Mouse (Mus musculus): ENCODE results near the gene Ttc1.

The Ttc1 gene

GRCm38 (mm10) chr11:43703552-43703951 lies 44.3 kb downstream of the Ttc1 start:
- no peak for DNase-seq (ENCODE audit: low read depth, low spot score)

- no peak for DNase-seq (ENCODE audit: low read depth, low spot score)
Measured at GRCm38 (mm10) chr11:43700291-43700690, 47.5 kb downstream of the Ttc1 start.

GRCm38 (mm10) chr11:43698621-43699020 lies 49.2 kb downstream of the Ttc1 start:
- DNase-seq (ENCODE audit: low read depth, low spot score): no peak

GRCm38 (mm10) chr11:43696623-43697022 lies 51.2 kb downstream of the Ttc1 start:
- DNase-seq (ENCODE audit: low read depth, low spot score): no peak

GRCm38 (mm10) chr11:43688850-43689249 lies 59.0 kb downstream of the Ttc1 start:
- DNase-seq (ENCODE audit: low read depth, low spot score): peak; percentile 51

GRCm38 (mm10) chr11:43682415-43683217 lies 65.2 kb downstream of the Ttc1 start:
- peak; percentile 79 for DNase-seq (ENCODE audit: low read depth, low spot score)

GRCm38 (mm10) chr11:43681472-43682414 lies 66.1 kb downstream of the Ttc1 start, which contains the start of gene Pwwp2a:
Pwwp2a (plus strand) TSS chr11:43681998.
- peak; percentile 100 for DNase-seq (ENCODE audit: low read depth, low spot score)
